Mouse (Mus musculus): ENCODE results near the gene Gm49416.

GRCm38 (mm10) chr19:8908531-8908930 is 19.8 kb downstream of the Gm49416 start:
- TF ChIP-seq CTCF (IDR thresholded peaks at IDR 0.05) (no peak), POLR2A (IDR thresholded peaks at IDR 0.05; ENCODE audit: insufficient read depth, low read depth, low read length) (no peak), EP300 (IDR thresholded peaks at IDR 0.05; ENCODE audit: insufficient read depth, low read depth, low read length) (no peak)
